Mouse (Mus musculus): ENCODE measurements around the gene Abhd15. TPM values are rescaled to one million over a fixed set of nuclear protein-coding genes. Genes with fewer than 3 reads are reported as not detected.

Abhd15 gene
- polyA plus RNA-seq, 1 experiment from 2014 or later: 1.2 TPM

DNA sequence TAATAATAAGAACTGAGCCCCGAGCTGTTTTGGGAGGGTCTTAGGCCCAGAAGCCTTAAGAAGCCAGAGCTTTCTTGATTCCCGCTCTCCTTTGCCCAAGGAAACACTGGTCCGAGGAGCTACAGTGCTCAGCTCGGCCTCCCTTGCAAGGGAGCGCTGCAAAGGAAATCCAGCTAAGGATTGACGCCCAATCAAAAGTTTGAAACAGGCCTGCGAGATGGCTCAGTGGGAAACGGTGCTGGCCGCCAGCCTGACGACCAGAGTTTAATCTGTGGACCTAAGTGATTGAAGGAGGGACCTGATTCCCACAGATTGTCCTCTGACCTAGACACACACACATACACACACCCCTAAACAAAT is 1.1 kb upstream of the Abhd15 start:
- H3K27ac ChIP-seq (ENCODE audit: low read depth, low read length): no peak overlapping the region
- peak overlapping the region; percentile 32 for H3K9ac ChIP-seq (ENCODE audit: low read length)
- peak; percentile 3; the same call in 1 of the 2 replicates for ATAC-seq

DNA sequence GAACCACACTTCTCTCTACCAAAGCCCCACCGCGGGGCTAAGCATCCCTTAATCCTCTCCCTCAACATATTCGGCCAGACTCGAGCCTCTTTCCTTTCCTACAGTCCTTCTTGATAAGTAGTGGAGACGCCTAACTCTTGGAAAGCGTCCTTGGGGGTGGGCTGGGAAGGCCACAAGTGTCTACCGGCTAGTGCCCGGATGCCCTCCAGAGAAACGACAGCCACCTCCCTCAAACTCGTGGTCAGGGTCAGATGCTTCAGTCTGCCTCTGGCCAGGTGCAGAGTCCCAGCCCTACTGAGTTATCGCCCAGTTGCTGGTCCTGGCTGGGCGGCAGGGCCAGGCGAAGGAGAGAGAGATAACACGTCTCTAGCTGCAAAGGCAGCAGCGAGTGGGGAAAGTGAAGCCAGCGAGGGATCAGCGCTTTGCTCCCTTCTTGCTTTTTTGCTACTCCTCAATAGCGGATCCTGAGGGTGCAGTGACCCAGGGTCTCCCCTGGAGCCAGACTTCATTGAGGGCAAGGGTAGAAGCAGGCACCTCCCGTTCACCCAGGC is 565 bp upstream of the Abhd15 start:
- DNase-seq (ENCODE audit: low spot score) (no peak), ATAC-seq (no peak)
- peaks cover 11% of the 10 kb centered on the region for H3K27me3 ChIP-seq (replicated peaks; ENCODE audit: control insufficient read depth, insufficient read depth, low read length)
- no peak overlapping the region for H3K27ac ChIP-seq (ENCODE audit: low read depth, low read length)
- H3K9me3 ChIP-seq (replicated peaks; ENCODE audit: control insufficient read depth, low read length): no peaks in the 10 kb centered on the region
- H3K4me2 ChIP-seq (ENCODE audit: low read length): peak overlapping the region; percentile 94
- H3K4me1 ChIP-seq (ENCODE audit: control insufficient read depth, insufficient read depth, low read length): peaks cover 22% of the 10 kb centered on the region
- H3K4me3 ChIP-seq (ENCODE audit: low read depth, low read length): peak overlapping the region; percentile 45
- peak overlapping the region; percentile 56 for H3K9ac ChIP-seq (ENCODE audit: low read length)
- no peaks in the 10 kb centered on the region for H3K36me3 ChIP-seq (ENCODE audit: control insufficient read depth, insufficient read depth, low read length)
- WGBS: 10% methylated on average over 19 of the region's 19 CpGs

More for the DNA sequence above, 1.1 kb upstream of the Abhd15 start:
- DNase-seq (ENCODE audit: low spot score): no peak
- Histone ChIP-seq H3K27me3 (replicated peaks; ENCODE audit: control insufficient read depth, insufficient read depth, low read length) (peaks cover 11% of the 10 kb centered on the region), H3K4me1 (ENCODE audit: control insufficient read depth, insufficient read depth, low read length) (peaks cover 22% of the 10 kb centered on the region), H3K9me3 (replicated peaks; ENCODE audit: control insufficient read depth, low read length) (no peaks in the 10 kb centered on the region), H3K4me2 (ENCODE audit: low read length) (peak overlapping the region; percentile 94), H3K4me3 (ENCODE audit: low read depth, low read length) (peak overlapping the region; percentile 61), H3K36me3 (ENCODE audit: control insufficient read depth, insufficient read depth, low read length) (0 out of 2 replicates have a peak, but pooled peaks cover 4% of the 10 kb centered on the region)
- 11% methylated on average over 10 of the region's 10 CpGs for WGBS

DNA sequence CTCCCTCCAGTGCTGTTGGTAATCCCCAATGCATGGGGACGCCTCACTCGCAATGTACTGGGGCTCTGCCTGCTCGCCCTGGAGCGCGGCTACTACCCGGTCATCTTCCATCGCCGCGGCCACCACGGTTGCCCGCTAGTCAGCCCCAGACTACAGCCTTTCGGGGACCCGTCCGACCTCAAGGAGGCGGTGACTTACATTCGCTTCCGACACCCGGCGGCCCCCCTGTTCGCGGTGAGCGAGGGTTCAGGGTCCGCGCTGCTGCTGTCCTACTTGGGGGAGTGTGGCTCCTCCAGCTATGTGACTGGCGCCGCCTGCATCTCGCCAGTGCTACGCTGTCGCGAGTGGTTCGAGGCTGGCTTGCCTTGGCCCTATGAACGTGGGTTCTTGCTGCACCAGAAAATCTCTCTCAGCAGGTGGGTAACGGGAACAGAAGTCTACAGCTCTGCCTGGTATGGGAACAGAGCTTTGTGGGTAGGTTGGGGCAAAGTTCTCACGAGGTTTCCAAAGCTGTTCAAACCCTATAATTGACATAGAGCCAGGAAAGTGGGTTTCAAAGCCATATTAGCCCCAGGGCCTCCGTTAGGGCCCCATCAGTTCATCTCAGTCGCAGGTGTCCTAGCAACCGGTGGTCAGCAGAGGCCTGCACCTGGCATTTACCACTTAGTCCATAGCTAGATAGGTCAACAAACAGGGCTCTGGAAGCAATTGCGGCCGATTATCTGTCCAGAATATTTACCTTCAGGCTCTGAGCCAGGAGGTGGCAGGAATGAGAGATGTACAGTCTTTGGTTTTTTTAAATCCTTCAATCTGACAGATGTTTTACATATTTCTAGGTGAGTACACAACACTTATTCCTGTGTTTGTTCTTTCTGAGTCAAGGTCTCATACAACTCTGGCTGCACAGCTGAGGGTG is 974 bp downstream of the Abhd15 start, which contains the start of gene Trp53i13:
Trp53i13 (minus strand) TSS at position 344 of the 916 bp plus-strand sequence.
- peak within 1 kb of the TSS; percentile 56 for H3K9ac ChIP-seq (ENCODE audit: low read length)
- H3K27me3 ChIP-seq (replicated peaks; ENCODE audit: control insufficient read depth, insufficient read depth, low read length): peaks cover 11% of the 10 kb centered on the region
- H3K4me3 ChIP-seq (ENCODE audit: low read depth, low read length): peak within 1 kb of the TSS; percentile 45
- no peaks in the 10 kb centered on the region for H3K36me3 ChIP-seq (ENCODE audit: control insufficient read depth, insufficient read depth, low read length)
- 9% methylated on average over 39 of the region's 39 CpGs for WGBS
- peaks cover 25% of the 10 kb centered on the region for H3K4me1 ChIP-seq (ENCODE audit: control insufficient read depth, insufficient read depth, low read length)
- ATAC-seq (no peak), DNase-seq (ENCODE audit: low spot score) (no peak)
- no peak within 1 kb of the TSS for H3K27ac ChIP-seq (ENCODE audit: low read depth, low read length)
- no peaks in the 10 kb centered on the region for H3K9me3 ChIP-seq (replicated peaks; ENCODE audit: control insufficient read depth, low read length)
- H3K4me2 ChIP-seq (ENCODE audit: low read length): peak within 1 kb of the TSS; percentile 94

DNA sequence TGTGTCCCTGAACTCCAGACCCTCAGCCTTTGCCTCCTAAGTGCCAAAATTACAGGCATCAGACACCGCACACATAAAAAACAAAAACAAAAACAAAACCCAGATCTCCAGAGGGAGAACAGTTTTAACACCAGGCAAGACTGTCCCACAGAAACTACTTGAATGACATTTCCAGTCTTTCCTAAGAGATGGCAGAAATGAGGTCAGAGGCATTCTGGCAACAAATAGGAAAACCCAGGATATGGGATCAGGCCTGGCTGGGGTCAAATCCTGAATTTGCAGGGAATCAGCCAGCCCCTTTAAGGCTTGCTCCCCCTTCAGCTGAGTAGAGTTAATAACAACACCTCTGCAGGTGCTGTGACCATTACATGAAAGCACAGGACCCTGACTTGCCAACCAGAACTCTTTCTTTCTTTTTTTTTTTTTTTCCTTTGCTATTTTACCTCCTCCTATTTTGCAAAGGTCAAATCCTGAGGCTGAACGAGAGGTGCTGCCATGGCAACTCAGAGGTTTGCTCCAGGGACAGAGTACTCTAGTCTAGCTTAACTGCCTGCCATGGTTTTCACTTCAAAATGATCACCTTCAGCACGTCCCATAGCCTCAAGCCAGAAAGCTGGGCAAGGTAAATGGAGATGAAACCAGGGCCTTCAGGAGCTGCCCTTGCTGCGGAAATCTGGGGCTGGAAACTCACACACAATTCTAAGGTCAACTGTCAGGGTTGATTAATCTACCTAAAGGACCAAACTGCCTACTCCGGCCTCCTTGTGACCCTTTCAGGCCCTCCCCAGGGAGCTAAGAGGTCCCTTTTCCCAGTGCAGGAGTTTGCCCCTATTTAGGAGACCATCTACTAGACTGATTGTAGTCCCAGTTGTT is 1.9 kb downstream of the Abhd15 start:
- WGBS: 70% methylated on average over 5 of the region's 5 CpGs
- H3K4me2 ChIP-seq (ENCODE audit: low read length): no peak overlapping the region
- H3K9me3 ChIP-seq (replicated peaks; ENCODE audit: control insufficient read depth, low read length): no peaks in the 10 kb centered on the region
- no peaks in the 10 kb centered on the region for H3K36me3 ChIP-seq (ENCODE audit: control insufficient read depth, insufficient read depth, low read length)
- no peak for DNase-seq (ENCODE audit: low spot score)
- H3K4me1 ChIP-seq (ENCODE audit: control insufficient read depth, insufficient read depth, low read length): peaks cover 25% of the 10 kb centered on the region
- H3K9ac ChIP-seq (ENCODE audit: low read length): no peak overlapping the region
- no peak for ATAC-seq
- no peak overlapping the region for H3K27ac ChIP-seq (ENCODE audit: low read depth, low read length)
- H3K4me3 ChIP-seq (ENCODE audit: low read depth, low read length): no peak overlapping the region
- peaks cover 11% of the 10 kb centered on the region for H3K27me3 ChIP-seq (replicated peaks; ENCODE audit: control insufficient read depth, insufficient read depth, low read length)

DNA sequence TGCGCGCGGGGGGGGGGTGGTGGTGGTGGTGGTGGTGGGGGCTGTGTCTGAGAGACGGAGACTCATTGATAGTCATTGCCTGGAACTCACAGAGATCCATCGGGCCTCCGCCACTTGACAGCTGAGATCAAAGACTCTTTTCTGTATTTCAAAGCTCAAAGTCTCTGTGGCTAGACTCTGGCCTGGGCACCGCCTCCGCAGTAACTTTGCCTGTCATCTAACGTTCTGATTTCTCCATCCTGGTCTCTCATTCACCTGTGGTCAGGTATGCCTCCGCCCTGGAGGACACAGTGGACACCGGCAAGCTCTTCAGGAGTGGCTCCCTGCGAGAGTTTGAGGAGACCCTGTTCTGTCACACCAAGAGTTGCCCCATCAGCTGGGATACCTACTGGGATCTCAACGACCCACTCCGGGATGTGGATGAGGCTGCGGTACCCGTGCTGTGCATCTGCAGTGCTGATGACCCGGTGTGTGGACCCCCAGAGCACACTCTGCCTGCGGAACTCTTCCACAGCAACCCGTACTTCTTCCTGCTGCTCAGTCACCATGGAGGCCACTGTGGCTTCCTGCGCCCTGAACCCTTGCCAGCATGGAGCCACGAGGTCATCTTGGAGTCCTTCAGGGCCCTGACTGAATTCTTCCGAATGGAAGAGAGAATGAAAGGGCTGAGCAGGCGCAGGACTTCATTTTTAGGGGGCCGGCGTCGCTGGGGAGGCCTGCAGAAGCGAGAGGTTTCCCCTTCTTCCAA is 3.3 kb downstream of the Abhd15 start:
- ATAC-seq (no peak), DNase-seq (ENCODE audit: low spot score) (no peak)
- H3K9ac ChIP-seq (ENCODE audit: low read length): no peak overlapping the region
- H3K36me3 ChIP-seq (ENCODE audit: control insufficient read depth, insufficient read depth, low read length): no peaks in the 10 kb centered on the region
- H3K9me3 ChIP-seq (replicated peaks; ENCODE audit: control insufficient read depth, low read length): no peaks in the 10 kb centered on the region
- H3K27ac ChIP-seq (ENCODE audit: low read depth, low read length): no peak overlapping the region
- H3K4me3 ChIP-seq (ENCODE audit: low read depth, low read length): no peak overlapping the region
- peaks cover 18% of the 10 kb centered on the region; the same call in 1 of the 2 replicates for H3K4me1 ChIP-seq (ENCODE audit: control insufficient read depth, insufficient read depth, low read length)
- 85% methylated on average over 27 of the region's 27 CpGs for WGBS
- peaks cover 11% of the 10 kb centered on the region for H3K27me3 ChIP-seq (replicated peaks; ENCODE audit: control insufficient read depth, insufficient read depth, low read length)
- no peak overlapping the region for H3K4me2 ChIP-seq (ENCODE audit: low read length)

DNA sequence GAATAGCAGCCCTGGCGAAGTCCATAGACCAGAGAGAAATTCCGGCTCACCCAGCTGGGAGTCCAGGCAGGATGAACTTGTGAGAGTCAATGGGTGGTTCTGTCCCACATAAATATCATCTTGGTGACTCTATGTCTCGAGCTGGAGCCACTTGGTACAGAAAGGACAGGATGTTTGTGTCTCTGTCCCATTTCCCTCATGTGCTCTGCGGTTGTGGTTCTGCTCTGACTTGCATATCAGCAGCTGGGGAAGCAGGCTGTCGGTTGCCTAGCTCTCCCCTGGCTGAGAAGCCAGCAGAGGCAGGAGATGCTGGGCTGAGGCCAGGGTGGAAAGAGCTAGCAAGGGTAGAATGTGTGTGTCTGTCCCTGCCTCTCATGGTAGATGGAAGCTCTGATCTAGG is 4.1 kb downstream of the Abhd15 start, which contains the start of gene Gm10392:
Gm10392 (minus strand) TSS at position 156 of the 400 bp plus-strand sequence.
- peaks cover 11% of the 10 kb centered on the region for H3K27me3 ChIP-seq (replicated peaks; ENCODE audit: control insufficient read depth, insufficient read depth, low read length)
- no peak within 1 kb of the TSS for H3K4me2 ChIP-seq (ENCODE audit: low read length)
- no peak within 1 kb of the TSS for H3K4me3 ChIP-seq (ENCODE audit: low read depth, low read length)
- H3K9me3 ChIP-seq (replicated peaks; ENCODE audit: control insufficient read depth, low read length): no peaks in the 10 kb centered on the region
- WGBS: 81% methylated on average over 5 of the region's 5 CpGs
- no peak for ATAC-seq
- H3K4me1 ChIP-seq (ENCODE audit: control insufficient read depth, insufficient read depth, low read length): peaks cover 14% of the 10 kb centered on the region; the same call in 1 of the 2 replicates
- H3K36me3 ChIP-seq (ENCODE audit: control insufficient read depth, insufficient read depth, low read length): no peaks in the 10 kb centered on the region
- no peak for DNase-seq (ENCODE audit: low spot score)
- H3K27ac ChIP-seq (ENCODE audit: low read depth, low read length): no peak within 1 kb of the TSS
- H3K9ac ChIP-seq (ENCODE audit: low read length): no peak within 1 kb of the TSS

DNA sequence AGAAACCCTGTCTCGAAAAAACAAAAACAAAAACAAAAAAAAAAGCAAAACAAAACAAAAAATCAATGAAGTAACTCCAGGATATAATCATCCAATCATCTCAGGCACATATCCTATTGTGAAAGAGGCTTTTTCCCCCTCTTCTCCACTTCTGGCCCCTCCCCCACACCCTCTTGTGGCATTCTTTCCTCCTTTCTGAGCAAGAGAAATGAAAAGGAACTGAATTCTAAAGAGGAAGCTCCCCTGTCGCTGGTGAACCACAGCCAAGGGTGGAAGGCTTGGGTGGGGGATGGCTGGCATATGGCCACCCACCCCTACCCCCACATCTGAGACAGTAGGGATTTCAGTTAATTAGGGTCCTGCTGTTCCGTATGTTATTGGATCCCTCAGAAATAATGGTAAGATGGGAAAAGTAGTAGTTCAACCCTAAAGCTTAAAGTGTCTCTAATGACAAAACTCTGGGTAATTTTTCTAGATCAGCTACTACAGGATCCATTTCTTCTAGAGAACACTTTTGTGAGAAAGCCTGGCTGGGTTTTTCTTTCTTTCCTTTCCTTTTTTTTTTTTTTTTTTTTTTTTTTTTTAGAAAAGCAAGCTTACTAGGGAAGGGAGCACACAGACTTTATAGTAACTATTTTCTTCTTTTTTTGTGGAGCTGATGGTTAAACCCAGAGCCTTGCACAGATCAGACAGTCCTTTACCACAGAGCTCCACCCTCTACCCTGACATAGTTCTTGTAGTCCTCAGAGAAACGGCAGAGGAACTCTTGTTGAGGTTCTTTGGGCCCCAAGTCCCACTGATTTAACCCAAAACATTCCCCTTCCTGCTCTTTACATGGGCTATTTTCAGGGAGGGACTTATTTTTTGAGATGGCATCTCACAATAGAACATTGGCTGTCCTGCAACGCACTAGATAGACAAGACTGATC is 5.9 kb downstream of the Abhd15 start:
- Histone ChIP-seq H3K4me3 (ENCODE audit: low read depth, low read length) (no peak overlapping the region), H3K36me3 (ENCODE audit: control insufficient read depth, insufficient read depth, low read length) (no peaks in the 10 kb centered on the region), H3K9me3 (replicated peaks; ENCODE audit: control insufficient read depth, low read length) (no peaks in the 10 kb centered on the region), H3K27me3 (replicated peaks; ENCODE audit: control insufficient read depth, insufficient read depth, low read length) (peaks cover 7% of the 10 kb centered on the region), H3K4me1 (ENCODE audit: control insufficient read depth, insufficient read depth, low read length) (peaks cover 5% of the 10 kb centered on the region; the same call in 1 of the 2 replicates), H3K4me2 (ENCODE audit: low read length) (no peak overlapping the region), H3K9ac (ENCODE audit: low read length) (no peak overlapping the region), H3K27ac (ENCODE audit: low read depth, low read length) (no peak overlapping the region)
- WGBS: 40% methylated on average over 5 of the region's 5 CpGs
- ATAC-seq (no peak), DNase-seq (ENCODE audit: low spot score) (peak; percentile 58)

All from forebrain, embryonic 14.5 days (tissue).